Mouse (Mus musculus) kidney, postnatal 4 days (tissue): ENCODE measurements at regions not wholly inside any gene's neighbourhood (a gene's known extent, or its start where the extent isn't known, plus 50 kb on each side); places are given as distances from the start of the nearest gene placed in this dataset.

ENCODE experiments used
- DNase-seq, 2 experiments: peaks; one replicate each; pipeline ENCODE4 v3.0.0; 2021; ENCODE audit warnings: mixed read lengths in 2 of 2

GRCm38 (mm10) chr14:31891500-31892185 lies 61.2 kb upstream of the Ankrd28 start:
- DNase-seq, result peak; percentile 63 to 75

GRCm38 (mm10) chr14:31892186-31892510 lies 61.7 kb upstream of the Ankrd28 start:
- peak; percentile 15 to 45 for DNase-seq

DNA sequence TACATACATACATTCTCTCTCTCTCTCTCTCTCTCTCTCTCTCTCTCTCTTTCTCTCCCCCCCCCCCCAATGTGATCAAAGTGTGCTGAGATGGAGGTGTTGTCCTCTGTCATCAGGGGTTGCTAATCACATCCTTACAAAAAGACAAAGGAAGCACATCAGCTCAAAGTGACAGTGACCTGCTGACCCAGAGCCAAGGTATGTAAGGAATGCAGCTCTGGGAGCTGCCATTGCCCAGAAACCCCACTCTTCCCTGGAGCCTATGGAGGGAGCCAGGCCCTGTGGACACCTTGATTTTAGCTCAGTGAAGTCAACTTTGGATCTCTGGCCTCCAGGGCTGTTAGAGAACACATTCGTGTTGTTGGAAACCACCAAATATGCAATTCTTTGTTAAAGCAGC lies 66.0 kb upstream of the Ankrd28 start:
- peak in 1 of 2 experiments; percentile 15 for DNase-seq

DNA sequence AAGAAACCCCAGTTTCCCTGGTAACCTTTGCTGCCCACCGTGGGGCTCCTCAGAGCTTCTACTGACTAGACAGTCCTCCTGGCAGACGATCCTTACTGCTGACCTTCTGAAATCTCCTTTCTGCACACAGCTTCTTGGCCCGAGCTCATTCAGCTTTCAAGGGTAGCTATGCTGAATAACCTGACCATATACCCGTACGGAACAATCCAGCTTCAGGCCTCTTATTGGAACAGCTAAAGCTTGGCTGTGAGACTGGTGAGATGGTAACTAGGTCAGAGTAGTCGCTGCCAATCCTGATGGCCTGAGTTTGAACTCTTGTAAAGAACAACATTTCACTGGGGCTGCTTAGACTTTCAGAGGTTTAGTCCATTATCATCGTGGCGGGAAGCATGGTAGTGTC lies 69.1 kb upstream of the Ankrd28 start:
- no peak for DNase-seq

DNA sequence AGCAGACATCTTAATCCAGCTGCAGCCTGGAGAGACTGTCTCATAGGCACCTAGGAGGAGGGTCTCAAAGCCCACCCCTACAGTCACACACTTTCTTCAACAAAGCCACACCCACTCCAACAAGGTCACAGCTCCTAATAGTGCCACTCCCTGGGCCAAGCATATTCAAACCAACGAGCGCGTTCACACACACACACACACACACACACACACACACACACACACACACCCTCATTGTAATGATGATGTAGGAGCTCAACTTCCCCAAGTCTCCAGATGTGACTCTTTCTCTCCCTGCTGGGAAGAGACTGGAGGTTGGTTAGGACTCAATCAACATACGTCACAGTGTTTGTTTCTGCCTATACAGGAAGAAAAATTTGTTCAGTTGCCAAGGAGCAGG lies 69.5 kb upstream of the Ankrd28 start:
- no peak for DNase-seq

DNA sequence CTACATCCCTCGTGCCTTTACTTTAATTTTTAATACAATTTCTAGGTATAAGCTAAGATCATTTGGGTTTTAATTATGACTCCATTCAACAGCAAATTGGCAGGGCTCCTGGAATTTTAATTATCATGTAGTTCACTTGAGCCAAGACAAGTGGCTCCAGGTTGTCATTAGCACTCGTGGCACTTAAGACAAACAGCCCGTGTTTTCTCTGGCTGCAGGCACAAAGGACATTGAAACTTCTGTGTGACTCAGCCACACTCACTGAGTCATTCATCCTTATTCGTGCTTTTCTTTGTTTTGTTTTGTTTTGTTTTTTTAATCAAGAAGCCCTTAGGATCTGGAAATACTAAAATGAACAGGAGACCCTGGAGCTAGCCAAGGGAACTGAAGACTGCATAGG lies 71.5 kb upstream of the Ankrd28 start:
- no peak for DNase-seq

GRCm38 (mm10) chr14:31903664-31904063 lies 73.2 kb upstream of the Ankrd28 start:
- no peak for DNase-seq

DNA sequence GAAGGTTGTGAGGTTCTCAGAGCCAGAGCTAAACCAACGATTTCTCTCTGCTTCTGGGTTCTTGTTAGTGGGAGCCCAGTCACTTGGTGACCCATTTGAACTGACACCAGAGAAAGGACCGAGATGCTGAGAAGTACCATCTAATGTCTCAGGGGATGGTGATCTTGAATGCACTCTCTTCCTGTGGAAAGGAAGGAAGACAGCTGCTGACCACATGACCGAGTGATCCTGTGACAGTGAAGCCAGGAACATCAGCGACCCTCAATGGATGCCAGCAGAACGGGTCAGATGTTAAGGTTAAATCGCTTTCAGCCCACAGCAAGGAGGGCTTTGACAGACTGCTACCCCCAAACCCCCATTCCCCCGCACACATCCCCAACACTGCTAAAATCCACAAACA lies 78.1 kb upstream of the Ankrd28 start:
- no peak for DNase-seq

GRCm38 (mm10) chr14:31909291-31909690 lies 78.8 kb upstream of the Ankrd28 start:
- peak; percentile 34 to 48 for DNase-seq

- no peak for DNase-seq
Measured at GRCm38 (mm10) chr14:31910809-31911208, 80.4 kb upstream of the Ankrd28 start.

DNA sequence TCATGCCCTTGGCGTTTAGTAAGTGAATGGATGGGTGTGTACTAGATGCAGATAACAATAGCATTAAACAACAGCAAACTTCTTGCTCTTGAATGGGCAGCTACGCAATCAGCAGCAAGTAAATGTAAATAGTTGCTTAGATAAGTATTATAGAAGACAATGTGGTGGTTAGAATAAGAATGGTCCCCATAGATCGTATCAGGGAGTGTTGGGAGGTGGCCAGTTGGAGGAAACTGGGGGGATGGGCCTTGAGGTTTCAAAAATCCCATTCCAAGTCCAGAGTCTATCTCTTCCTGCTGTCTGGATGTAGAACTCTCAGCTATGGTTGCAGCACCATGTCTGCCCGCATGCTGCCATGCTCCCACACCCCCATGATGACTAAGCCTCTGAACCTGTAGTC lies 88.0 kb upstream of the Ankrd28 start:
- DNase-seq, result no peak

DNA sequence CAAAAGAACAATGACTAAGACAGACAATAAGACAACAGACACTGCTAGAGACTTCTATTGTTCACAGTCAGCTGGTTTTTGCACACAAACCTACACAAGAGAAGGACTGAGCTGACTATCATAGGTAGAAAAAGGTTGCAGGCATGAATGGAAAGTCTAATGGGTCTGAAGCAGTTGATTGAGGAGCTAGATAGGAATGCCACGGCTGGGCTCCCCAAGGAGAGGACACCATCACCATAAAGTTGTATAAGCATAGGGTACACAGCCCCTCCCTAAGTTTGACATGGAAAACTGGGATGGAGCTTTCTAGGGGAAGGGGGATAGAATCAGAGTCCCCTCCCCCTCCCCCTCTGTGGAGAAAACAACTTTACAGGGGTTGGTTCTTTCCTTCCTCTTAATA lies 88.5 kb upstream of the Ankrd28 start:
- DNase-seq, result no peak

DNA sequence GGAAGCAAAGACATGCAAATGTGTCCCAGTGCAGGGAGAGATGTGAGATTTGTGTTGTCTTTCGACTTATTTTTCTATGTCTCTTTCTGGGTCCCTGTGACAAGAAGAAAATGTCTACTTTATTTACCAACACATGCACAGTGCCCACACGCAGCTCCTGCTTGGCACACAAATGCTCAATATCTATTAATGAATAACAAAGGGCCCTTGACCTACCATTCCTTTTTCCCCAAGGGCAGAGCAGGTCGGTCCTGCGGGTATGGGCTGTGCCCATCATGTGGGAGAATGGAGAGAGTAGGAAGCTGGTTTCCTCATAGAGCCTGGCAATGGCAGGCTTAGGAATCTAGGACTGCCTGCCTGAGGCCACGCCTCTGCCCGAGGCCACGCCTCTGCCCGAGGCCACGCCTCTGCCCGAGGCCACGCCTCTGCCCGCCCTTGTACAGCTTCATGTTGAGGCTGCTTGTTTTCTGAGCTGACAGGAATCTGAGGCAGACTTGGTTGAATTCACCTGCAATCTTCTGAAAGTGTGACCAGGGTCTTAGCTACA lies 98.8 kb upstream of the Ankrd28 start:
- DNase-seq, result peak; percentile 47 to 65

DNA sequence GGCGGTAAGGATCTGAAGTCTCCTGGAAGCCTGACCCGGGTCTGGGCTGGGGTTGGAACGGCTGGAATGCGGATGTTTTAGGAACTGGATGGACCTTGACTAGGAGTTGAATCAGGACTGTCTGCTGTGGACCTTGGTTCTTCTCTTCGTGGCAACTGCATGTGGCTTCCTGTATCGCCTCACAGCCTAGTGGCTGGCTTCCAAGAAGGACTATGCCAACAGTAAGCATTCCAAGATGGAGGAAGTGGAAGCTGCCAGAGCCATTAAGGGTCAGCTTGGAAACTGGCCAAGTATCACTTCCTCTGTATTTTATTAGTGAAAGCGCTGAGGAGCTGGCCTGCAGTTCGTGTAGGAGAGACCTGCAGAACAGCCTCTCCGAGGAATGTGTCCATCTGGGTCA lies 98.4 kb upstream of the Galnt15 start:
- DNase-seq, result peak; percentile 71 to 83

DNA sequence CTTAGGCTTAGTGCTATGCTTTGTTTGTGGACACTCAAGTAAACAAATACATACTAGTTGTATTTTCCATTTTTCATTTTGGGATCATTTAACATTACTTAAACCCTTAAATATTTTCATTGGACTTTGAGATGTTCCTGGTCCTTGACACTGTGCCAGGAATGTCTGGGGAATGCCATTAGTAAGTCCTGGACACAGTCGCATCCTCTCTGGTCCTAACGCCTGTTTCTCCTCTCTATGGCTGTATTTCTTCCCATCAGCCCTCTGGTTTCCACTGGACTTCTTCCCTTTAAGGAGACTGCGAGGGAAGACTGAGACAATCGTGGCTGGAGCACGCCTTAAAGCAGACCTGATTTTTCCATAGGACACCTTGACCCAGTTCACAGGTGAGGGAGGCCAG lies 96.8 kb upstream of the Galnt15 start:
- peak in 1 of 2 experiments; percentile 25 for DNase-seq

DNA sequence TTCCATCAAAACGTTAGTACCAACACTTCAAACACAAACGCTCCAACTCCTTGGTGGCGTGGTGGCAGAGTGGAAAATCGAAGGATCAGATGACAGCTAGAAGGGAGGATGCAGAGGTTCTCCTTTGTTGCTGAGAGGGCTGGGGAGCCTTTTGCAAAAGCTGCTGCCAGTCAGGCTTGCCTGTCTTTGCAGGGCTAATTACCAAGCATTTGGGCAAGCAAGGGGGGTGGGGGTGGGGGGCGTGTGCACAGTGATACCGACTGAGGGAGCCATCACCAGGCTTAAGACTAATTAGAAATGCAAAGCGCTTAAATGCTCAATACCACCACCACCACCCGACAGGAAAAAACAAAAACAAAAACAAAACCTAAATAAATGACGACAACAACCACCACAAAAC lies 95.3 kb upstream of the Galnt15 start:
- DNase-seq, result no peak

- peak; percentile 56 to 66 for DNase-seq
Measured at GRCm38 (mm10) chr14:31933841-31934271, 94.9 kb upstream of the Galnt15 start.

DNA sequence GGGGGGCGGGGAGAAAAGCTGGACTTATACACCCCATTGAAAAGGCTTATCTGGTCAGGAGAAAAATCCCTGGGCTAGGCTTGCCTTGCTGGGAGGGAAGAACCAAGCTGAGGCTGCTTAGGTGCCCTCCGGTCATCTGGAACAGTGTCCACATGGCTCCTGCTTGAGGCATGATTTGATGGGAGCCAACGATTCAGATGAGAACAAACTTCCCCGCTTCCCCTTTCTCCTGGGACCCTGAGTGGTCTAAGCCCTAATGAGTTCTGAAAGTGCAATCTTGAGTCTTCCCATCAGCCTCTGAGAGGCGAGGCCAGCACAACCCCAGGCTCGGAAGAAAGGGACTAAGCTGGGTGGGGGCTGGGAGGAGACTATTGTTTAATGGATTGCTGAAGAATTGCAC lies 94.5 kb upstream of the Galnt15 start:
- peak; percentile 42 to 58 for DNase-seq

- no peak for DNase-seq
Measured at GRCm38 (mm10) chr14:31934771-31935170, 94.0 kb upstream of the Galnt15 start.

DNA sequence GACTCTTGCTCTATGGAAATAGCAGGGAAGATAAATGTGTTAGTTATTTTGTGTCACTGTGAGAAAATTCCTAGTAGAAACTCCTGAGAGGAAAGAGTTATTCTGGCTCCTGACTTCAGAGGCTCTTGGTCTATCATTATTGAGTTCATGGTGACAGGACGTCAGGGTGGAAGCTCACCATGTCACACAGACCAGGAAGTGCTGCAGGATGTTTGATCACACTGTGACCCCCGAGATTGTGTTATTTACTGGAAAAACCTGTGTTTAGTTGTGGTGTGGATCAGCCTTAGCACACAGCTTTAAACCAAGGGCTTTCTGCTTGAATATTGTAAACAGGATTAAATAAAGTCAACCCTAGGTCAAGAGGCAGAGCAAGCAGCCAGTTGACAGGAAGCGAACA lies 93.4 kb upstream of the Galnt15 start:
- no peak for DNase-seq

DNA sequence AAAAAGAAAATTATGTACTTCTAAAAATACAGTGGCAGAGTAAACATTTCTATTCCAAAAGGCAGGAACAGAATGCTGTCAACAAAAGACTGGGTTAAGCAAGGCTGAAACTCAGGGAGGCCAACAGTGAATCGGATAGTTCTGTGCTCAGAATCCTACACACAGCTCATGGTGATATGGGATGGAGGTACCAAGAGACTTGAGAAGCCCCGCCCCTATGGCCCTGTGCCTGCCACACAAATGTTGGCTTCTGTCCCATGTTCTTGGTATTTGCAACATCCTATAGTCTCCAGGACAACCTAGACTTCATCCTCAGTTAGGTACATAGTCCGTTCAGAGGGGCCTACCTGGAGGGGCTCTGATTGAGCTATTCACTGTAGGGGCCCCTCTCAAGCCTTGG lies 92.2 kb upstream of the Galnt15 start:
- DNase-seq, result no peak

- DNase-seq, result no peak
Measured at GRCm38 (mm10) chr14:31940900-31941299, 87.9 kb upstream of the Galnt15 start.

DNA sequence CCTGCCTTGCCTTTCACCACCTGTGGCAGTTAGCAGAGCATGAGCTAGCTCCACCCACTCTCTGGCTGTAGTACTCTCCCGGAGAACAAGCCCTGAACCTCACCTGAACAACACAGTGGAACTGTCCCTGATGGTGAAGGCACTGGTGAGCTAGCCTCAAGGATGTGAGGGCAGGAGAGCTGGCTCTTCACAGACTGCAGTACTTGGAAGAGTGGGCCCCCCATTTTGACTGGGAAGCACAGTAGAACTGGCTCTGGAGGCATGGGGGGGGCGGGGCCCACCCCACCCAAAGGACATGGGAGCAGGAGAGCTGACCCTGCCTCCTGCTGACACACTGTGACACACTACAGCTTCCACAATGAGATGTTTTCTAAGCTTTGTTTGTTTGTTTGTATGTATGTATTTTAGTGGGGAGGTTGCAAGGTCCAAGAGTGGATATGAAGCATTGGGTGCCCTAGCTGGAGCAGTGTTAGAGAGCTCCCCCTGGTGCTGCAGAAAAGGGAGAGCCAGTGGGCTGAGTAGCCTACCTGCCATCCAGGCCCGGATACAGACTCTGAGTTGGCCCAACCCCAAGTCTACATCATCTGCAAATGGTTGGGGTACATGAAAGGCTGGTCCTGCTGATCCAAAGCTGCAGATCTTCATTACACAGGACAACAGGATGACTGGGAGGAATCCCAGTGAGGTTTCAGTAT lies 86.4 kb upstream of the Galnt15 start:
- DNase-seq, result peak; percentile 52 to 63

GRCm38 (mm10) chr14:31944682-31945081 lies 84.1 kb upstream of the Galnt15 start:
- DNase-seq, result no peak
